Mouse (Mus musculus) intestine, embryonic 16.5 days (tissue): ENCODE measurements around the gene Cd84. TPM values are rescaled to one million over a fixed set of nuclear protein-coding genes. Genes with fewer than 3 reads are reported as not detected.

ENCODE experiments used
- ATAC-seq: fragments of 200-750 bp; cut with Nextera tagmentation; 2 replicates; pipeline ENCODE4 v1.8.0; 2017; ENCODE audit warnings: moderate TSS enrichment, moderate library complexity
- H3K27ac ChIP-seq: fragments of 300-500 bp; sonication (generic); 2 replicates; pipeline ENCODE4 v1.5.1; 2014; ENCODE audit warnings: mild to moderate bottlenecking, low read length
- H3K27me3 ChIP-seq: fragments of 300-500 bp; sonication (generic); replicated peaks from 2 replicates; pipeline ENCODE4 v1.6.1; 2014; ENCODE audit warnings: low read length, control low read depth, mixed read lengths; ENCODE audit not compliant: control insufficient read depth, insufficient read depth
- H3K36me3 ChIP-seq: fragments of 300-500 bp; sonication (generic); 2 replicates; pipeline ENCODE4 v1.6.1; 2014; ENCODE audit warnings: low read length, control low read depth; ENCODE audit not compliant: control insufficient read depth, insufficient read depth
- H3K4me1 ChIP-seq: fragments of 300-500 bp; sonication (generic); 2 replicates; pipeline ENCODE4 v1.6.1; 2014; ENCODE audit warnings: low read length, control low read depth, mixed read lengths; ENCODE audit not compliant: control insufficient read depth, insufficient read depth
- H3K4me2 ChIP-seq: fragments of 300-500 bp; sonication (generic); 2 replicates; pipeline ENCODE4 v1.6.1; 2014; ENCODE audit warnings: low read depth, low read length, control low read depth
- H3K4me3 ChIP-seq: fragments of 300-500 bp; sonication (generic); 2 replicates; pipeline ENCODE4 v1.5.1; 2014; ENCODE audit warnings: mild to moderate bottlenecking, low read length
- H3K9ac ChIP-seq: fragments of 300-500 bp; sonication (generic); 2 replicates; pipeline ENCODE4 v1.6.1; 2014; ENCODE audit warnings: low read depth, low read length
- H3K9me3 ChIP-seq: fragments of 300-500 bp; sonication (generic); 2 replicates; pipeline ENCODE4 v1.6.1; 2016; ENCODE audit warnings: low read length, control low read depth; ENCODE audit not compliant: control insufficient read depth
- WGBS: fragments of 180-500 bp; shearing (Covaris S2); extraction: QIAGEN DNeasy Blood & Tissue Kit; methylation state at CpG from one replicate; pipeline ENCODE4 v1.1.7; 2014; 5-methylcytosine and 5-hydroxymethylcytosine counted together
- polyA plus RNA-seq: library from polyadenylated mRNA; unstranded; fragments of >200 nt; fragmentation: Nextera tagmentation; extraction: Ambion mirVana; gene quantifications from 2 replicates; pipeline ENCODE4 v1.2.1, GENCODE M21; 2015

Cd84 gene
- polyA plus RNA-seq, 1 experiment from 2014 or later, result 1.1 TPM

DNA sequence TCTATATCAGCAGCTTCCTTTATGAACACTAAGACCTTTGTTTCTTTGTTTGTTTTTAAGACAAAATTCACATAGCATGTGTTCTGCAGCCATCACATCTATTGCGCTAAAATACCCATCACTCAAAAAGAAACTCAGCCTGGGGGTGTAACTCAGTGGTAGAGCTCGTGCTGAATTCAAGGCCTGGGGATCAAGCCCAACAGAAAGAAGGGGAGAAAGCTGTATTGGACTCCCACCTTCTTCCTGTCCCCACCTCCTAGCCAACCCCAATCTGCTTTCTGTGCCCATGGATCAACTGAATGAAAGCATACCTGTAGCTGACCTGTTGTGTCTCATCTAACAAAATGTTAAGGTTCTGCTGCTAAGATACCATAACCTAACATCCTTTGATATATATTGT lies 82.1 kb downstream of the Cd84 start:
- no peak overlapping the region for H3K4me2 ChIP-seq
- no peaks in the 10 kb centered on the region for H3K9me3 ChIP-seq
- no peaks in the 10 kb centered on the region for H3K4me1 ChIP-seq
- no peaks in the 10 kb centered on the region for H3K27me3 ChIP-seq
- WGBS, result 67% methylated on average over 2 of the region's 2 CpGs
- H3K9ac ChIP-seq, result no peak overlapping the region
- H3K36me3 ChIP-seq, result no peaks in the 10 kb centered on the region
- no peak for ATAC-seq
- no peak overlapping the region for H3K27ac ChIP-seq
- no peak overlapping the region for H3K4me3 ChIP-seq

DNA sequence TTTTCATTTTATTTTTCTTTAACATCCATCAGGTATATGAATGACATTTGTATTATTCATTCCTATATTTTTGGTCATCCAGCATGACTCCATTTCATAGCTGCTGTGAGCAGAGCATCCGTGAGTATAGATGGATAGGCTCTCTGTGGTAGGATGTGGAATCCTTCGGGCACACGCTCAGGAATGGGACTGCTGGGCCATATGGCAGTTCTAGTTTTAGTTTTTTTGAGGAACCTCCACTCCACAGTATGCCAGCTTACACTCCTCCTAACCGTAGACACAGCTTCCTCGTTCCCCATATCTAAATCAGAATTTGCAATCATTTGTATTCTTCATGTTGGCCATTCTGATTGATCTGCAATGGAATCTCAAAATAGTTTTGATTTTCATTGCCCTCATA lies 83.3 kb downstream of the Cd84 start:
- H3K4me3 ChIP-seq, result no peak overlapping the region
- no peak for ATAC-seq
- no peaks in the 10 kb centered on the region for H3K36me3 ChIP-seq
- no peaks in the 10 kb centered on the region for H3K27me3 ChIP-seq
- H3K9ac ChIP-seq, result no peak overlapping the region
- H3K27ac ChIP-seq, result no peak overlapping the region
- no peak overlapping the region for H3K4me2 ChIP-seq
- 96% methylated on average over 5 of the region's 5 CpGs for WGBS
- no peaks in the 10 kb centered on the region for H3K4me1 ChIP-seq
- no peaks in the 10 kb centered on the region for H3K9me3 ChIP-seq

DNA sequence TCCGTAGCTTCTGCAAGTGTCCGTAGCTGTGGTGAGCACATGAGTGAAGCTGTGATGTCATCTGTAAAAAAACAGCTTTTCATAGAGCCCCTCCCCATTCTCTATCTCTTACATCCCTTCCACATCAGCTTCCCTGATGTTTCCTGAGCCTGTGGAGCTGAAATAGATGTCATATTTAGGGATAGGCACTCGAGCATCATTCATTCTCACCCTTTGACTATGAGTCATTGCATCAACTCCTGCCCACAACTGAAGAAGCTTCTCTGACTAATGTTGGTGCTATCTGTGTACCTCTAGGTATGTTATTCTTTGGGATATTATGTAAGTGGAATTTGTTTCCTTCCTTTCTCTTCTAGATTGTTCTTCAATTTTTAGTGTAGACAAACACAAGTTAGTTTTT lies 85.4 kb downstream of the Cd84 start:
- H3K4me1 ChIP-seq, result no peaks in the 10 kb centered on the region
- no peak overlapping the region for H3K27ac ChIP-seq
- H3K9ac ChIP-seq, result no peak overlapping the region
- no peak overlapping the region for H3K4me3 ChIP-seq
- no peaks in the 10 kb centered on the region for H3K9me3 ChIP-seq
- WGBS, result 75% methylated on average over 3 of the region's 3 CpGs
- H3K27me3 ChIP-seq, result no peaks in the 10 kb centered on the region
- no peak for ATAC-seq
- H3K36me3 ChIP-seq, result no peaks in the 10 kb centered on the region
- no peak overlapping the region for H3K4me2 ChIP-seq

DNA sequence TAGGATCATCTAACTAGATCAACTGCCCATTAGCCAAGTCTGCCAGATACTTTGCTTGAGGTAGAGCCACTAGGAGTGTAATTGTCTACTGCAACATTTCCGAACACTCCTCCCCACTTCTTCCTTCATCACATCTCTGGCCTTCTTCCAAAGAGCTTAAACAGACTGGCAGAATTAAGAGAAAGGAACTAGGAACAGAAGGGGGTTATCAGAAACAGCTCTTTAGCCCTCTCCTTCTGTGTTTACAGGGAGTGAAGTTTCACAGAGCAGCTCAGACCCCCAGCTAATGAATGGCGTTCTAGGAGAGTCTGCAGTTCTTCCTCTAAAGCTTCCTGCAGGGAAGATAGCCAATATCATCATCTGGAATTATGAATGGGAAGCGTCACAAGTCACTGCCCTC lies 94.4 kb downstream of the Cd84 start:
- no peak overlapping the region for H3K4me3 ChIP-seq
- no peaks in the 10 kb centered on the region for H3K9me3 ChIP-seq
- H3K36me3 ChIP-seq, result no peaks in the 10 kb centered on the region
- no peak overlapping the region for H3K4me2 ChIP-seq
- no peak overlapping the region for H3K27ac ChIP-seq
- WGBS, result 35% methylated on average over 3 of the region's 3 CpGs
- no peaks in the 10 kb centered on the region for H3K27me3 ChIP-seq
- no peaks in the 10 kb centered on the region for H3K4me1 ChIP-seq
- ATAC-seq, result no peak
- no peak overlapping the region for H3K9ac ChIP-seq

DNA sequence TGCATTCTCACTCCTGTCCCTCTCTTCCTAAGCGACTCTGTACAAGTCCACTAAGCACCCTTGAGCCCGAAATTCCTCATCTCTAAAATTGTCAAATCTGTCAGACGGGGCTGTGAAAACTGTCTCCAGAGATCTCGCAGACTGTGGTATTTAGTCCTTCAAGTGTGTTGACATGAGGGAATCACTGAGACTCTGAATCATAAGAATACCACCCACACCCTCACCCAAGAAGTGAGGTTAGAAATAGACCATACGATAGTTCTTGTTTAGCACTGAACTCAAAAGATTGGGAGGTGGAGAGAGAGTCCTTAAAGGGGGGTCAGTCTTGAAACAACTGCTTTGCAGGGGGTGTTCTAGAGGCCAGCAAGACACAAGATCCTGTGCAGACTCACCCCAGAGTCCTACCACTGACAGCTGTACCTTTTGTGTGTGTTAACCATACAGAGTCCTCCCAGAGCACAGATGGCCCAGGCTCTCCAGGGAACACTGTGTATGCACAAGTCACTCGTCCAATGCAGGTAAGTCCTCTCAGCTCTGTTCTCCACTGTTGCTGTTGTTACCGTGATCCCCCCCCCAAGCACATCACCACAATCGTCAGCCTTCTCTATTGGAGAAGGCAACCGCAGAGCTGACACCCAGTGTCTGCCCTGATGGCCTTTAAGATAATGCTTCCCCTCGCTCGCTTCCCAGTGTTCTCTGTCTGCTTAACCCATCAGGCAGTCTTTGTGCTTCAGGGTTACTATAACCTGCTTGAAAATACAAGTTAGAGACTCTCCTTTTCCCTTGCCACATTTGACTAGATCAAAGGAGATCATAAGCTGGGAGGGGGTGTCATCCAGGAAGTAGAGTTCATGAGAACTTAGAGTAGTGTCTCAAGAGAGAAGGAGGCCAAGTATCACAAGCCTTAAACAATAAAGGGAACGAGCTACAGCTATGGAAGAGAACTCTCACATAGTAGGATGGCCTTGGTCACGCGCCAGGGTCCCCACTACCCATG lies 99.8 kb downstream of the Cd84 start:
- Histone ChIP-seq H3K4me1 (no peaks in the 10 kb centered on the region), H3K36me3 (no peaks in the 10 kb centered on the region), H3K4me2 (no peak overlapping the region), H3K4me3 (no peak overlapping the region), H3K9me3 (no peaks in the 10 kb centered on the region), H3K27me3 (no peaks in the 10 kb centered on the region), H3K27ac (no peak overlapping the region), H3K9ac (no peak overlapping the region)
- 77% methylated on average over 14 of the region's 14 CpGs for WGBS
- ATAC-seq, result no peak

Other genes starting within 250 kb of the Cd84 start
- 0.51 and 0.60 TPM in 2 replicates for gene Ly9, start 232.3 kb upstream of the Cd84 start, polyA plus RNA-seq
- 0.18 and 0.23 TPM in 2 replicates for gene Slamf7, start 186.7 kb upstream of the Cd84 start, polyA plus RNA-seq
- 4.4 and 4.7 TPM in 2 replicates for gene Cd48, start 157.7 kb upstream of the Cd84 start, polyA plus RNA-seq
- 0.11 and 0.15 TPM in 2 replicates for gene Slamf1, start 72.6 kb upstream of the Cd84 start, polyA plus RNA-seq
- not detected in 2 replicates for gene Gm10521, start 56.0 kb downstream of the Cd84 start, polyA plus RNA-seq
- 0.61 and 0.62 TPM in 2 replicates for gene Slamf6, start 77.8 kb downstream of the Cd84 start, polyA plus RNA-seq
- gene Vangl2, start 188.7 kb downstream of the Cd84 start, polyA plus RNA-seq, result 6.1 and 6.8 TPM in 2 replicates
- gene Nhlh1, start 217.9 kb downstream of the Cd84 start, polyA plus RNA-seq, result 0.09 TPM in 1 of 2 replicates, not detected in the other
- gene Copa, start 242.8 kb downstream of the Cd84 start, polyA plus RNA-seq, result 204 and 218 TPM in 2 replicates
- gene Ncstn, start 243.1 kb downstream of the Cd84 start, polyA plus RNA-seq, result 159 TPM in 2 replicates